Mouse (Mus musculus): ENCODE results near the gene Acap2. TPM values are rescaled to one million over a fixed set of nuclear protein-coding genes. Genes with fewer than 3 reads are reported as not detected.

Gene Acap2
- 91.7 and 109 TPM in 2 replicates for total RNA-seq (2023)

GRCm38 (mm10) chr16:31200790-31201567, at the start of gene Acap2:
Gene Acap2 (minus strand): TSS chr16:31201245.

DNA sequence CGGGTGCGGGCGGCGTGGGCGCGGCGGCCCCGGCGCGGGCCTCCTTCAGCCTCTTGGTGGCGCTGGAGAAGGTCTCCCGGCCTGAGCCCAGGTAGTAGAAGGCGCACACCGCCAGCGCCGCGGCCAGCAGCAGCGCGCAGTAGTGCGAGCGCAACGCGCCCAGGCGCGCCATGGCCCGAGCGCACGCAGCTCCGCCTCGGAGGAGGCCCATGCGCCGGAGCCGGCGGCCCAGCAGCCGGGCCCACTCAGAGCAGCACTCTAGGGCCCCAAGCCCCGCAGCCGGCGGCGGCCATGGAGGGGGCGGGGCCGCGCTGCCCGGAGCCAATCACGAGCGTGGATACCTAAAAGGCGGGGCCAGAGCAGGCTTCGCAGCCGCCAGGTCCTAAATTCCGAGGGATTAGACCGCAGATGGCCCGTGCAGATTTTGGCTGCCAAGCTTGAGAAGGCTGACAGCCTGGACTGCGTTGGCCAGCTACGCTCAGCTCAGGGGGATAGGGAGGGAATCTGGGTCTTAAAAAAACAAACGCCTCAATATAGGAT, 119.8 kb downstream of the Acap2 start, which contains the start of gene Xxylt1:
Gene Xxylt1 (minus strand): TSS at position 308 of the 540 bp plus-strand sequence.

Other genes starting within 250 kb of the Acap2 start
- 2.5 and 3.3 TPM in 2 replicates for gene Xxylt1, start 119.8 kb downstream of the Acap2 start, total RNA-seq (2023)
- 94.4 and 94.5 TPM in 2 replicates for gene Ppp1r2, start 74.0 kb upstream of the Acap2 start, total RNA-seq (2023)
- not detected in 2 replicates for gene Apod, start 113.6 kb upstream of the Acap2 start, total RNA-seq (2023)
- gene Bdh1, start 221.0 kb upstream of the Acap2 start, total RNA-seq (2023): 0.16 and 0.66 TPM in 2 replicates